Mouse (Mus musculus) layer of hippocampus, adult 9-10 months (tissue): ENCODE measurements around the gene Mplkip.

Source experiments
- DNase-seq: peaks from one replicate; pipeline ENCODE4 v3.0.0; 2022; ENCODE audit warnings: low spot score

The Mplkip gene

DNA sequence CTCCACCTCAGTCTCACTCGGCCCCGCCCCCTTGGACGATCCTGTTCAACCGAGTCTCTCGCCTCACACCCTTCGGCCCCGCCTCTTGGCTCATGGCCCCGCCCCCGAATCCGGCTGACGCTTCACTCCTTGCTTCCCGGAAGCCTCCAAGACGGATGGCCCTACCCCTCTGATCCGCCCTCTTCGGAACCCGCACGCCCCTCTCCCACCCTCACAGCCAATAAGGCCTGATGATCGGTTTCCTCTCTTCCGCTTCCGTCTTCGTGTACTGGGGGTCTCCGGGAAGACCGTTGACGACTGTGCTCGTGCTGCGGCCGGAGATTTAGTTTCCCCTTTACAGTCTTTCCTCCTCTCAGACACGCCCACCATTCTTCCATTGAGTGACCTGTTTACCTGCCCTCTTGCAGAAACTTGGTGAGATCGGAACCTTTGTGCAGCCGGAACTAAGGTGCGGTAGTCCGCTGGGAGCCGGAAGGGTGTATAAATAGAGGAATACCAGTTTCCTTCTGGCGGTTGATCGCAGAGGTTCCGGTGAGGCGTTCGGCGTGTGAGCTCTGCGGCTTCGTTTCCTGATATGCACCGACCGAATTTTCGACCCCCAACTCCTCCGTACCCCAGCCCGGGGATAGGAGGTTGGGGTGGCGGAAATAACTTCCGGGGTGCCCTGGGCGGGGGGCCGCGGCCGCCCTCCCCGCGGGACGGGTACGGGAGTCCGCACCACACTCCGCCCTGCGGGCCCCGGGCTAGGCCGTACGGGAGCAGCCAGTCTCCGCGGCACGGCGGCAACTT is at the start of gene Mplkip, which contains the start of gene Sugct:
Mplkip (plus strand) TSS at position 282 of the 789 bp plus-strand sequence.
Sugct (minus strand) TSS at position 643 of the 789 bp plus-strand sequence.
- DNase-seq, result peak; percentile 98

- DNase-seq, result no peak
Observed at GRCm38 (mm10) chr13:17667380-17667779, 27.6 kb upstream of the Mplkip start.

- no peak for DNase-seq
Observed at GRCm38 (mm10) chr13:17671122-17671521, 23.9 kb upstream of the Mplkip start.

- DNase-seq, result no peak
Observed at GRCm38 (mm10) chr13:17689461-17689860, 5.5 kb upstream of the Mplkip start.

DNA sequence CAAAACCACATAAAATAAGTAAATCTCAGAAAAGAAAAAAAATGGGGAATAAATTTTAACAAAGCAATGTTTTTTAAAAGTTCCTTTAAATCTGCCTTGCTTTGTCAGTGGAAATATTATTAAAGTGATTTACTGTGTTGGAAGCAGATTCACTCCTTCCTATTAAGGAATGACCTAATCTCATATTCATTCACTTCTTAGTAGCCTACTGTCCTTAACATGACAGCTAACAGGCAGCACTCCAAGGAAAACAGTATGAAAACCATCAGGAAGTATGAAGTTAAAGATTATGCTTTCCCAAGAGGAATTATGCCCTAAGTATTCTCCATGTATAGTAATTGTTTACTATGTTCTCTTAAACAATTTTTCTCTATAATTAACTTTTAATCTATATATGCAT is 4.3 kb upstream of the Mplkip start:
- DNase-seq, result no peak

DNA sequence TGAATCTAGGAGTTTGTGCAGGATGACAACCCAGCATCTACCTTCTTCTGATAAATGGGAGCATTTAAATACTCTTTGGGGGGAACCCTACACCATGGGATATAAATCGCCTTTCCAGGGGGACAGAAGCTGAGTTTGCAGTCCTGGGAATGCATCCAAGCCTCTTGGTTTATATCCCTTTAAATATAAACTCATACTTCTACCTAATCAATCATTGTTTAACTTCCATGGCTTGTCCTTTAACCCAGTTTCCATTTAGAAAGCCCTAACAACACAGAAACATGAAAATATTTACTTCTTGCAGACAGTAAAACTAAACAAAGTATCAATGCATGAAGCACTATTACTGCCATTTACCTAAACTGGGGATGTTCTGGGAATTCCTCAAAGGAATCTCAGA is 3.6 kb upstream of the Mplkip start:
- no peak for DNase-seq

DNA sequence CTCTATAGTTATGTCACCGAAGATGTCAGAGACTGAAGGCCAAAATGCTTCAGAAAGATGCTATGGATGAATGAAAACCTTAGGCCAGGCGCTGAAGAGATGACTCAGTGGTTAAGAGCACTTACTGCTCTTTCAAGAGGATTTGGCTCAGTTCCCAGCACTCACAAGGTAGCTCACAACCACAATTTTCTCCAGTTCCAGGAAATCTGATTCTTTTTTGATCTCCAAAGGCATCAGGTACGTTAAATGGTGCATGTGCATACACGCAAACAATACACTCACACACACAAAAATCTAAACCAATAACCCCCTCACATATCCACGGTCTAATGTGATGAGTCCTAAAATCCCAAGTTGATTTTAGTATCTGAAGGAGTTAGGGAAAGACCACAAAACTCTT is 1.2 kb upstream of the Mplkip start:
- DNase-seq, result no peak

DNA sequence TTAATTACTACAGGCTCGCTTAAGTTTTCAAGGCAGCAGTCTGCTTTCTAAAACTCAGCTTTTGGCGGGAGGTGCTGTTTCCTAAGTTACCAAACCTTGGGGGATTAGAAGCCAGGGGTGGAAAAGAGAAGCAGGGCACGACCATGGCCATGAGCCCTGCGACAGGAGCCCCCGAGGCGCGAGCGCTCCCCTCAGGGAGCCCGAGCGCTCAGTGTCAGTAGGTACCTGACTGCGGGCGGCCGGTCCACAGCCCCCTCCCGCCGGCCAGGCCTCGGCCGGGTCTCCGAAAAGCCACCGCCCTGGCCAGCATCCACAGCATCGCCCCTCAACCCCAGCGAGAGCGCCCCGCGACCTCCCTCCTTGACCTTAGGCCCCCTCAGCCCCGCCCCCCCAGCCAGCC is 578 bp upstream of the Mplkip start:
- DNase-seq, result no peak

DNA sequence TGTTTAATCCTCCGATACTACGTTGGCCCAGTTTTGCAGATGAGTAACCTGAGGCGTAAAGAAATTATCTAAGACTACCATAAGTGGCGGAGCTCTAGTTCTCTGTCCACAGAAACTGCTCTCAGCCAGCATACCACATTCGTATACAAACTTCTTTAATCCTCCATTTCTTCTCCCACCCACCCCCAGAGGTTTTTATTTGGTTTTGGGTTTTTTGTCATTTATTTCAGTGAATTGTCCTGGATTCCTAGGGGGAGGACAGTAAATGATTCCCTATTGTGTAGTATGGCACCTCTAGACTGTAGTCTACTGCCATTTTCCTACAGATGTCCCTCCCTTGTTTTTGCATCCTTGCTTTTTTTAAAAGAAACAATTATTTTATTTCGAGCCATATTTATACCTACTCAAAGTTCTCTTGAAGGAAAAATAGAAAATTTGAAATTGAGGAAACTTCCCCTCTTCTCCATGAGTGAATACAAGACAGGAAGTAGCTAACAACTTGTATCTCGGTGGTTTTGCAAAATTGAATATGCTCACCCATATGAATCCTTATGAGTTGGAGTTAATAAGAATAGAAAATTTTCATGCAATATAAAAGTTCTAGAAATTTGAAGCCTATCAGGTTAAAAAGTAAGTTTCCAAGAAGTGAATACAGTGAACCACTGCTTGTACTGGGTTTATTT is 1.0 kb downstream of the Mplkip start:
- DNase-seq, result no peak

- no peak for DNase-seq
Observed at GRCm38 (mm10) chr13:17700090-17700715, 5.2 kb downstream of the Mplkip start.

DNA sequence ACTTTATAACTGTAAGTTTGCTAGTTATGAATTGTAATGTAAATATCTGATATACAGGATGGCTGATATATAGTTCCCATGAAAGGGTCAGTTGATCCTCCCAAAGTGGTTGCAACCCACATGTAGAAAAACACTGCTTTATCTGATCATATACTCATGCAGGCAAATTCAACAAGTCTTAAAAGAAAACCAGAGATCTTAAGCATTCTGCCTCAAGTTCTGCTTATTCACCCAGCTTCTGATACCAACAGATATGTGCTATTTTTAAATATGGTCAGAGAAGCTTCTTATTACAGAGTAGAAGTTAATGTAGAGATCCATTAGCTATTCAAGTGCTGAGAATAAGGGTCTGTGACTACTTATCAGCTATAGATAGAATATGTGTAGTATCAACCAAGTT is 6.3 kb downstream of the Mplkip start:
- no peak for DNase-seq

- no peak for DNase-seq
Observed at GRCm38 (mm10) chr13:17702311-17702710, 7.3 kb downstream of the Mplkip start.

GRCm38 (mm10) chr13:17705188-17705826 is 10.3 kb downstream of the Mplkip start:
- no peak for DNase-seq

GRCm38 (mm10) chr13:17708784-17709311 is 13.9 kb downstream of the Mplkip start:
- no peak for DNase-seq

- no peak for DNase-seq
Observed at GRCm38 (mm10) chr13:17717357-17717756, 22.4 kb downstream of the Mplkip start.

DNA sequence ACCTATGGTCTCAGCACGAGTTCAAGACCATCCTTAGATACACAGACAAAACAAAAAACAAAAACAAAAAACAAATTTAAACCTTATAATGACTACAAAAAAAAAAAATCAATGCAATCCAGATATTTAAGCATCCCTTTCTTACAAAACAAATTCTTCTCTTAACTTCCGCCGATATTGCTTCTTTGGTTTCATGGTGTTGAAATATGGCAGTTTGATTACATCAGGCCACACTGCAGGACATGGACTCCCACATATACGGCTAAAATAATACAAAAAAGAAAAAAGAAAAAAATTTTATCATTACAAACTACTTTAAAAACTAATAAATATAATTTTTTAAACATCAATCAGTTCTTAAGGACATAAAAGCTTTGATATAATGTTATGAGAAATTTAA is 32.9 kb downstream of the Mplkip start:
- no peak for DNase-seq

DNA sequence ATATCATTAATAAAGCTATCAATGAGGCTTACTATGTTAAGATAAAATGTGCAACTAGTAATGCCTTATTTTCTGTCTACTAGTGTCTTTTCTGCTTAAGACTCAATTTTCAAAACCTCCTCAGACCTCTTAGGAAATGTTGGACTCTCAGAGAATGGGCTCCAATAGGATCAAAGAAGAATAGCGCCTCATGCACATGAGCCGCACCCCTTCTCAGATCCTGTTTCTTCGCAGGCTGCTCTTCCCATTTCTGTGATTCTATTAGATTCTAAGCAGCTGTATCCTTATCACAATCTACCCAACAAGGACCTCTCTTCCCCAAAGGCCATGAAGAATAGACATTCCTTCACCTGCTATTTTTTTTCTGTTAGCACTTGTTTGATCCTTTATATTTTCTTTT is 33.8 kb downstream of the Mplkip start:
- DNase-seq, result no peak
